Mouse (Mus musculus): ENCODE measurements around the gene Tgm2. TPM values are rescaled to one million over a fixed set of nuclear protein-coding genes. Genes with fewer than 3 reads are reported as not detected.
A peak's percentile ranks its signal among the peaks of the same experiment; 100 is the strongest.

Gene Tgm2
- polyA plus RNA-seq (2017; shearing (Covaris generic)), result 1 to 10 TPM; 1.2 to 2.6 (median 2.1) TPM

DNA sequence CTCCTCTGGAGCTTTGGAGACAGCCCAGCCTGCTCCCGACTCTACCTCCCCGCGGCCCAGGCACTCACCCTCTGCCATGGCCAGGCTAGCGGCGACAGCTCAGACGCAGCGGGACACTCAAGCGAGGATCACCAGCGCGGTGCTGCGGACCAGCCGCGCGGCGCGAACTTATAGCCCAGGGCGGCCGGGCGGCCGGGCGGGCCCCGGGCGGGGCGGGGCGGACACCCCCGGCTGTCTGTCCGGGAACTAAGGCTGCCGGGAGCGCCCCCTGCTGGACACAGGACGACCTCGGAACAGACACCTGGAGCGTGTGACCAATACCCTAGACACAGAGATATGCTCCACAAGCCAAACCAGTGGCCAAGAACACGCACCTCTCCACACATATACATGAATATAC is at the start of gene Tgm2:
TSS of gene Tgm2 (minus strand) at position 214 of the 400 bp plus-strand sequence.
- ATAC-seq, result peak; percentile 80

GRCm38 (mm10) chr2:158194945-158195640 is 48.9 kb upstream of the Tgm2 start:
- no peak for ATAC-seq

DNA sequence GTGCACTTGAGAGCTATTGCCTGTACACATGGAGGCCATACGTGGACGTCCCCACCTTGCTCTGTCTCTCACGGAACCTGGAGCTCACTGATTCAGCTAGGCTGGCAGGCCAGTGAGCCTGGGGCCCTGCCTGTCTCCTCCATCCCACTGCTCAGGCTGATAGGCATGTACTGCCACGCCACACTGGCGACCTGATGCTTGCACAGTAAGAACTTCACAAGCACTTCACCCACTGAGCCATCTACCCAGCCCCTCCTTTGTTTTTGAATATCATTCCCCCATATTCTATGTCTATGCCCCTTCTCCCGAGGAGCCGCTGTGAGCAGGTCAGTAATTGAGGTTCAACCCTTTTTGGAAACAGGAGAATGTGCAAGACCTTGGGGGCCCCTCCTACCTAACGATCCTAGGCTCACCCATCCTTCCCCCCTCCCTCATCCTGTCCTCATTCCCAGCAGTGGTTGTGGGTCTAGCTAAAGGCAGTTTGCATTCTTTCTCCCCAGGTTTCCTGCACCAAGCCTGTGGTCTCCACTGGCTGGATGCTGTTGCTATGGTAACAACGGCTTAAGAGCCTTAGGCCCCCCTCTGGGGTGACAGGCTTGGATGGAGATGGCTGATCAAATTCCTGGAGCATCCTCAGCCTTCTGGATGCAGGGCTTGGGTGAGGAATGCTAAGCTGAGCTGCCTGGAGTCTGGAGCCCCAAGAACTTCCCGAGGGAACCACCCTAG is 47.5 kb upstream of the Tgm2 start:
- ATAC-seq, result no peak

DNA sequence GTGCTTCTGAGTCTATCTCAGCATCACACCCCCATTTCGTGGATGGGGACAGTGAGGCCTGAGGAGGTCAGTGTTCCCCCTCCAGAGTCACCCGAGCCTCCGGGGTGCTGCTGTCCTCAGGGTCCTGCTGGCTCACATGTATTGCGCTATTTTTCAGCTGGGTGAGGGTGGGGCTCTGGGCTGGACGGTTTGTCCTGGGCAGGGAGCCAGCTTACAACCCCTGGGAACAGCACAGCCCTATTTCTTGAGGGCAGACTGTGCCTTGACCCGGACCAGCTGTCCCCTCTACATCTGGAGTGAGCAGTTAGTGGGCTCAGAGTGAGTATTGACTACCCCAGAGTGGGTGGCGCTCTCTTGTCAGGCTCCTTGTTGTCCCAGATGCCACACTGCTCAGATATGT is 44.9 kb upstream of the Tgm2 start:
- ATAC-seq, result no peak

- no peak for ATAC-seq
These were observed 43.2 kb upstream of the Tgm2 start for GRCm38 (mm10) chr2:158189451-158189850.

DNA sequence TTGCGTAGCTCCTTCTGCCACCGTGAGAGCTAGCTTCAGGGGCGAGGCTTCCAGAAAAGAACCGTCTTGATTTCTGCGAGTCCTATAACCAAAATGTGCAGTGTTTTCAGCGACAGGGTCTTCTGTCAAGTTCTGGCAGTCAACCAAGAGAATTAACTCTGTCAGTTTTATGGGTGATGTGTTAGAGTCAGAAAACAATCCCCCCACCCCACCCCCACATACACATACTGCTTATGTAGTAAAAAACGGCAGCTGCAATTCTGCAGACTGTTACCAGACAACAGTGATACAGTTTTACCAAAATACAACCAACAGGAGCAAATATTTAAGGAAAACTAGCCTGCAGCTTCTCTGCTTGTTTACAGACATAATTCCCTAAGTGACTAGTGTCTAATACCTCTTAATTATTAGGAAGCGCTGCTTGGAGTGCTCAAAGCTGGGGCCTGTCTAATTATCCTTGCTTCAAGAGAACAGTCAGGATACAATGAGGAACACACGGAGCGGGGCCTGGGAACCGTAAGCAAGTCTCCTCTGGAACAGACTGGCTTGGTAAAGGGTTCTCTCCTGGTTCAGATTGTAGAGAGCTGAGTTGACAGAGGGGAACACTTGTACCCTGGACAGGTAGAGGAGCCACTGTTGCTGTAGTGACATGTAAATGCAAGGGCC is 40.1 kb upstream of the Tgm2 start:
- no peak for ATAC-seq

DNA sequence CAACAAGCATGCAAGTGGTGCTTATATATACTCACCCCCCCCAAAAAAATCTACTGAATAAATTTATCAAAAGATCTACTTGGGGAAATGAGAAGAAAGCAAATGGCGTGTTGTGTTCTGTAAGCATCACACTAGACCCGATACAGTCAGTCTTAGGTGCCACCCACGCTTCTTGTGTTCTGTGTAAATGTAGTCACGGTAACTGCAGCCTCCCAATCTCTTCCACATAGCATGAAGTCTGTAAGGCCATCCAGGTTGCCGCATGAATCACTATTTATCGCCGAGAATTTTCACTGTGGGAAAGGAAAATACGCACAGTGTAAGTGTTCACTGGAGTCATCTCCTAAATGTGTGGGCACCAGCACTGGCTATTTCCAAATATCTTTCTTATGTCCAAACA is 37.0 kb upstream of the Tgm2 start:
- ATAC-seq, result no peak

GRCm38 (mm10) chr2:158181932-158182331 is 35.7 kb upstream of the Tgm2 start:
- ATAC-seq, result no peak

- no peak for ATAC-seq
These were observed 34.6 kb upstream of the Tgm2 start for GRCm38 (mm10) chr2:158180797-158181196.

GRCm38 (mm10) chr2:158179370-158180111 is 33.3 kb upstream of the Tgm2 start:
- no peak for ATAC-seq

DNA sequence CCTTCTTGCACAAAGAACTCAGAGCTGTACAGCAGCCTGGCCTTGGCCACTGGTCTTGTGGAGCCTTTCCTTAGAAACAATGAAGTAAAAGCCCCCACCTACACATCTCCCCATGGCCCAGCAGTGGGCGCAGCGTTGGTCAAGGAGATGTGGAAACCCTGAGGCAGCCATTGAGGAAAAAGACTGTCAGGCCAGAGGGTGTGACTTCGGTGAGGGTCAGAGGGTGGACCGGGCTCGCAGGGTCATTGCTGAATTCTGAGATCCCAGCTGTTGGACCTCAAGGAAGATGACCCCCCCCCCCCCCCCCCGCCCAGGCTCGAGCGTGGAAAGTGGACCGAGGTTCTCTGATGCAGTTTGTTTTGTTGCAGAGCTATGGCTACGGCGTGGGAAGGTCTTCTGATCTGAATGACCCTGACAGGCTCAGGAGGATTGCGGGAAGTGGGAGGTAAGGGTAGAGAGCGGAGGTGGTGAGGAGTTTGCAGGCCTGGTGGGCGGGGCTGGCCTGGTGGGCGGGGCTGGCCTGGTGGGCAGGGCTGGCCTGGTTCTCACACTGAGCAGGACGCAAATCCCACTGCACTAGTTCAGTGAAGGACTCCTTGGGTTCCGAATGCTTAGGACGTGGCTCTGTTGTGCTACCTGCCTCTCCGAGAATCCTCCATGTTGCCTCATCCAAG is 32.6 kb upstream of the Tgm2 start:
- ATAC-seq, result peak; percentile 58

GRCm38 (mm10) chr2:158178139-158178538 is 31.9 kb upstream of the Tgm2 start:
- ATAC-seq, result no peak

DNA sequence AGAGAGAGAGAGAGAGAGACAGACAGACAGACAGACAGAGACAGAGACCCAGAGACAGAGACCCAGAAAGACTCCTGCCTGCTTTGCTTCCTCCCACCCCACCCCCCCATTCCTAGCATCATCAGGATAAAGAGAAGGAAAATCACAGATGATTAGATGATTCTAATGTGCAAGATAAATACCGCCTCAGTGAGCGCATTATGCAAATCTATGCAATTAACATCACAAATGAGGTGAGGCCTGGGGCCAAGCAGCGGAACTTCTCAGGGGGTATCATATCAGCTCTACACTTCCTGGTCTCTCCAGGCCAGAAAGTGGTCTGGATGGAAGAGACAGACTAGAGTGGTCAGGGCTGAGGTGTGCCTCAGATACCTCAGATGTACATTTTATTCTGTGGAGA is 31.3 kb upstream of the Tgm2 start:
- ATAC-seq, result no peak

GRCm38 (mm10) chr2:158176763-158177162 is 30.5 kb upstream of the Tgm2 start:
- no peak for ATAC-seq

GRCm38 (mm10) chr2:158175433-158175832 is 29.2 kb upstream of the Tgm2 start:
- ATAC-seq, result no peak

DNA sequence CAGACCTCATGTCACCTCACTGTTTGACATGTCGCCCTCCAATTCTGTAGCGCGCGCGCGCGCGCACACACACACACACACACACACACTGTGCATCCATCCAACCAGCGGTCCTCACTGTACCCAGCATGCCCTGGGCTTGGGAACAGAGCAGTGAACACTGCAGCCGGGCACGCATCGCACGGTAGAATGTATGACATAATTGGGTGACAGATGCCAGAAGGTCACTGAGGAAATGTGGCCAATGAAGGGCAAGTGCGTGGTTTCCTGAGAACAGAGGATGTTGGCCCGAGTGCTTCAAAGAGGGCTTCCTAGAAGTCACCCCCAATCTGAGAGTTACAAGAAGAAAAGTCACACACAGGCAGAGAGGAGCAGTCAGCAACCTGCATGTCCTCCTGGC is 28.7 kb upstream of the Tgm2 start:
- peak; percentile 66 for ATAC-seq

DNA sequence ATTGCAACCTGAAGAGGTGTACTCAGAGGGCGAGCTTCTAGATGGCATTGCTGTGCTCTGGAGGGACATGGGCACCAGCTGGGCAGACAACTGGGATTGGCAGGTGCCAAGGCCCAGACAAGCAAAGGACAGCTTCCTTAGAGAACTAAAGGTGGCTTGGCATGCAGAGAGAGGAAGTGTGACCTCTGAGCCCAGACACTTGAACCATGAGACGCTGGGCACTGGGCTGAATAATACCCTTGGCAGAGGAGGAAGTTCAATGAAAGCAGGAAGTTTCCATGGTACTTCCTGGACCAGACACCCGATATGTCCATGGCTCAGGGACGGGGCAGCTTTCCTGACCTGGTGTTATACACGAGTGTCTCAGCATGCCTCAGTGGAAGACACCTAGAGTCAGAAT is 28.2 kb upstream of the Tgm2 start:
- ATAC-seq, result no peak

DNA sequence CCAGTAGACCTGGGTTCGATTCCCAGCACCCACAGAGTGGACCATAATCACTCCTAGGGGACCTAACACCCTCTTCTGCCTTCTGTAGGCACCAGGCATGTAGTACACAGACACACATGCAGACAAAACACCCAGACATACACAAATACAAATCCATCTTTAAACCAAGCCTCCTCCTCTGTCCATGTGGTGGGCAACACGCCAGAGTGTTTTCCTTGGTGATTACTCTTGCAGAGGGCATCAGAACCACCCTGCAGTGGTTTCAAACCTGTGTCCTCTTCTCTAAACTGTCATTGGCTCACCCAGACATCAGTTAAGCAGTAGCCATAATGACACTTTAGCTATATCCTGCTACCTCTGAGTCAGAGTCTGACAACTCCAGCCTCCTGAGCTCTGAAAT is 24.2 kb upstream of the Tgm2 start:
- no peak for ATAC-seq

- no peak for ATAC-seq
These were observed 23.5 kb upstream of the Tgm2 start for GRCm38 (mm10) chr2:158169771-158170170.

DNA sequence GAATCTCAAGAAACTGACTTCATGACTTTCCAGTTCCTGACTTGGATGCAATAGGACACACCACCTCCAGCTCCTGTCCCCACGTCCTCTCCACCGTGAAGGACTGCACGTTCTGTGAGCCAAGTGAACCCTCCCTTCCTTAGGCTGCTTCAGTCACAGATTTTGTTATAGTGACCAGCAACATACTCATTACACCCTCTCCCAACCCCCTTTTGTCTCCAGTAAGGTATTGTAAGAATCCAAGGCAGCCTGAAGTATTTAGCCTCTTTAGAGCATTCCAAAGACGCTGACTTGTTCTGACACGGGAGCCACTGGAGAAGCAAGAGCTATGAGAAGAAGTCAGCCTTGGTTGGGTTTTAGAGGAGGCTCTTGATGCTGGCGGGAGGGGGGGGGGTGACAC is 23.1 kb upstream of the Tgm2 start:
- no peak for ATAC-seq

DNA sequence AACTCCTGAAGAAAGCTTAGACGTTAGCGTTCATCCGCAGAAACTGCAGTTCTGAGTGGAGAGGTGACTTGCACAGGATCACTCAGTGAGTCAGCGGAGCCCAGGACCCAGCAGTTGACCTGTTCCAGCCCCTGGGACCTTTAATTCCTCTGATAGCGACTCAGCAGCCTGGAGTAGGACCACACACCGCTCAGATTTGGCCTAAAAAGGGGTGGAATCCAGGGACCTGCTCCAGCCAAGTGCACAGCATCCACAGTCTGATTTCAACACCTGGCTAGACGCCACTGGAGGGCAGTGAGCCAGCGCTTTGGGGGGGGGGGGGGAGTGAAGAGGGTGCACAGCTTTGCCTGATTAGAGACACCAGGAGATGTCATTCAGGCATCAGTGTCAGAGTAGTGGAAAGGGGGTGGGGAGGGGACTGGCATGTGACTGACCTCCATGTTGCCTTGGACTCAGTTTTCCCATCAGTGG is 22.5 kb upstream of the Tgm2 start:
- no peak for ATAC-seq

DNA sequence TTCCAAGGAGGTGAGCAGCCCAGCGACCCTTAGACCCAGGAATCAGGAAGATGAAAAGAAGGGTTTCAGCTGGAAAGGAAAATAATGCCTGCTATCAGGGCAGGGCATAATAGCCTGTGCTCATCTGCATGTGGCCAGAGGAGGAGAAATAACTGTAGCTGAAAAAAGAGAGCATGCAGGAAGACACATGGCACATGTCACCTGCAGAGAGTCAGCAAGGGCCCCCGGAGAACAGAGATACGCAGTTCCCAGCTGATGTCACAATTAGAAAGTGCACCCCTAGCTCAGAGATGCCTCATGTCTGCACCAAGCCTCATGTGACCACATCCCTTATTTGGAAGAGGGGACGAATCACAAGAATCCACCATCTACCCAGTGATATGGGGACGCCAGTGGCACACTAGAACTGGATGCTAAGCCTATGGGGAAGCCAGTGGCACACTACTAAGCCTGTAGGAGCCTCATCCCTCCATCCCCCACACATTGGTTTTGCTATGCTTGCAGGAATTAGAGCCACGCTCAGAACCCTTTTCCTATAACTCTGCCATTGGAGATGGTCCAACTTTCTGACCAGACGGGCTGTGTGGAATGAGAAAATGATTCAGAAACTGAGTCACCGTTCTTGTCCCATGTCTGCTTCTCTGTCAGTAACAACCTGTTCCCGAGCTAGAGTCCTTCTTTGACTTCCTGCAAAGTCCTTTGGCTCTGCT is 21.4 kb upstream of the Tgm2 start:
- no peak for ATAC-seq

All from inflammation-experienced regulatory T-cells, adult 6 months (primary cell).